Mouse (Mus musculus) T-helper 2 cell (primary cell): ENCODE results near the gene Nfil3.

Source experiments
- in situ Hi-C: fragments of 300-600 bp; cut with MboI, MseI; formaldehyde crosslinking; loops from one replicate; pipeline ENCODE4 v1.15.1; 2025; ENCODE audit warnings: high pct_unique_total_duplicates

Gene Nfil3

GRCm38 (mm10) chr13:52982703-52983102 is 1.8 kb upstream of the Nfil3 start:
- in situ Hi-C loops: loop anchor here (5.0 to 10.0 kb wide), 2 partner anchors 60 to 158 kb away; no protein-coding TSS in a partner anchor

GRCm38 (mm10) chr13:52981441-52982281 is 788 bp upstream of the Nfil3 start:
- in situ Hi-C loops: loop anchor here (5.0 to 10.0 kb wide), 2 partner anchors 59 to 157 kb away; no protein-coding TSS in a partner anchor

GRCm38 (mm10) chr13:52980211-52980950 is 492 bp downstream of the Nfil3 start:
- in situ Hi-C loops: loop anchor here (5.0 to 10.0 kb wide), 2 partner anchors 58 to 156 kb away; no protein-coding TSS in a partner anchor

- in situ Hi-C loops: loop anchor here (5.0 to 10.0 kb wide), 2 partner anchors 57 to 155 kb away; no protein-coding TSS in a partner anchor
Measured at GRCm38 (mm10) chr13:52979331-52980051, 1.4 kb downstream of the Nfil3 start.

- in situ Hi-C loops: no loop called here
Measured at GRCm38 (mm10) chr13:52978321-52978981, 2.4 kb downstream of the Nfil3 start.

- in situ Hi-C loops: no loop called here
Measured at GRCm38 (mm10) chr13:52977757-52978156, 3.1 kb downstream of the Nfil3 start.

- in situ Hi-C loops: no loop called here
Measured at GRCm38 (mm10) chr13:52977221-52977609, 3.7 kb downstream of the Nfil3 start.

GRCm38 (mm10) chr13:52976510-52977220 is 4.2 kb downstream of the Nfil3 start:
- in situ Hi-C loops: no loop called here

- in situ Hi-C loops: no loop called here
Measured at GRCm38 (mm10) chr13:52976130-52976509, 4.8 kb downstream of the Nfil3 start.

- in situ Hi-C loops: no loop called here
Measured at GRCm38 (mm10) chr13:52974676-52975075, 6.2 kb downstream of the Nfil3 start.

- in situ Hi-C loops: no loop called here
Measured at GRCm38 (mm10) chr13:52973427-52973826, 7.4 kb downstream of the Nfil3 start.

- in situ Hi-C loops: no loop called here
Measured at GRCm38 (mm10) chr13:52972626-52973025, 8.2 kb downstream of the Nfil3 start.

- in situ Hi-C loops: no loop called here
Measured at GRCm38 (mm10) chr13:52970876-52971275, 10.0 kb downstream of the Nfil3 start.

GRCm38 (mm10) chr13:52962922-52963321 is 18.0 kb downstream of the Nfil3 start:
- in situ Hi-C loops: no loop called here

GRCm38 (mm10) chr13:52962361-52962760 is 18.5 kb downstream of the Nfil3 start:
- in situ Hi-C loops: no loop called here

GRCm38 (mm10) chr13:52953779-52954553 is 26.9 kb downstream of the Nfil3 start:
- in situ Hi-C loops: no loop called here

- in situ Hi-C loops: no loop called here
Measured at GRCm38 (mm10) chr13:52949211-52949610, 31.7 kb downstream of the Nfil3 start.

- in situ Hi-C loops: no loop called here
Measured at GRCm38 (mm10) chr13:52947545-52947944, 33.3 kb downstream of the Nfil3 start.

- in situ Hi-C loops: no loop called here
Measured at GRCm38 (mm10) chr13:52945769-52946168, 35.1 kb downstream of the Nfil3 start.

GRCm38 (mm10) chr13:52944116-52944515 is 36.8 kb downstream of the Nfil3 start:
- in situ Hi-C loops: no loop called here
